Mouse (Mus musculus) granulocyte monocyte progenitor cell, adult 5-6 weeks (primary cell): Measurements from ENCODE around the gene Gabarap. TPM values are rescaled to one million over a fixed set of nuclear protein-coding genes. Genes with fewer than 3 reads are reported as not detected.

Experiments
- ATAC-seq: replicated peaks from 2 replicates; pipeline ENCODE4 v1.8.0; 2016; ENCODE audit warnings: mild to moderate bottlenecking, moderate TSS enrichment, inconsistent platforms; ENCODE audit not compliant: poor library complexity, severe bottlenecking
- total RNA-seq, 2 experiments: library from RNA; stranded (forward) in 1 of 2; stranded (reverse) in 1 of 2; fragments of 200-712, 200-1000 nt in 1 of 2; fragments of >200 nt in 1 of 2; fragmentation: Nextera tagmentation in 1 of 2; gene quantifications; 2 replicates each; pipeline ENCODE4 v1.2.3; 2014 to 2017

Gabarap gene
- total RNA-seq, 2 experiments from 2014 or later = 239 to 367 TPM

DNA sequence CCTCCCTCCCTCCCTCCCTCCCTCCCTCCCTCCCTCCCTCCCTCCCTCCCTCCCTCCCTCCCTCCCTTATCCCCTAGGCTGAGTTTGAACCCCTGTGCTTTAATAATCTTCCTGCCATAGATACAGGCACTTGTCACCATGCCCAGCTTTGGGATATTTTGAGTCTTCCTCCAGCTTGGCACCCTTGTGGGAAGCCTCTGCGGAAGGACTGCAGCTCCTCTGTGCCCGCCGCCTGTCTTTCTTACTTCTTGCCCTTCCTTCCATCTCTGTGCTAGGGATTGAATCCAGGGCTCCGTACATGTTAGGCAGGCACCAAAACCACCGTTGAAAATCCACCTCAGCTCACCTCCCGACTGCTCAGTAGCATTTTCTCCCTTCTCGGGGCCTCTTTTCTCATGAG is 49.2 kb downstream of the Gabarap start:
- no peak for ATAC-seq

DNA sequence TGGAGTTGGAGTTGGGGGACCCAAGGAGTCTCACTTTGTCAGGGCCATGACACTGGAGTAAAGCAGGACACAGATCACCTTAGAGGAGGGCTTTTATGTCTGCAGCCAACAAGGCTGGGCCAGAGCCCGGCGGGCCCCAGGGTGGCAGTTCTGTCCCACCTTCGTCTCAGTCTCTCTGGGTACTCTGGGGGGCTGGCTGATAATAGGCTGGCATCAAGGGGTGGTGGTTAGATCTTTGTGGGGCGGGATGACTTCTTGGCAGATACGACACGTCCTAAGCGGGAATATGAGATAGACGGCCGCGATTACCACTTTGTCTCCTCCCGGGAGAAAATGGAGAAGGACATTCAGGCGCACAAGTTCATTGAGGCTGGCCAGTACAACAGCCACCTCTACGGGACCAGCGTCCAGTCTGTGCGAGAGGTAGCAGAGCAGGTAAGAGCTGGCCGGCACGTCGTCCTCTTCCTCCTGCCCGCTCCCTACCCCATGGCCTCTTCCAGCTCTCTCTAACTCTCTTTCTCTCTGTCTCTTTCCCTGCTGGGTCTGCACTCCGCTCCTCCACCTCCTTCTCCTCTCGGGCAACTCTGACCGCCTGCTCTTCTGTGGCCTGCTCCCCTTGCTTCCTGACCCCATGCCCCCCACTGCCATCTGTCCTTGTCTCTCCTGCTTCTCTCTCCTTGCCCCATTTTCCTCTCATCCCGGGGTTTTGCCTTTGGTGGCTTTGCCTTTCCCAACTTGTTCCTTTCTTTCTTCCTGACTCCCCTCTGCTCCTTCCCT is 51.6 kb downstream of the Gabarap start:
- ATAC-seq = no peak

DNA sequence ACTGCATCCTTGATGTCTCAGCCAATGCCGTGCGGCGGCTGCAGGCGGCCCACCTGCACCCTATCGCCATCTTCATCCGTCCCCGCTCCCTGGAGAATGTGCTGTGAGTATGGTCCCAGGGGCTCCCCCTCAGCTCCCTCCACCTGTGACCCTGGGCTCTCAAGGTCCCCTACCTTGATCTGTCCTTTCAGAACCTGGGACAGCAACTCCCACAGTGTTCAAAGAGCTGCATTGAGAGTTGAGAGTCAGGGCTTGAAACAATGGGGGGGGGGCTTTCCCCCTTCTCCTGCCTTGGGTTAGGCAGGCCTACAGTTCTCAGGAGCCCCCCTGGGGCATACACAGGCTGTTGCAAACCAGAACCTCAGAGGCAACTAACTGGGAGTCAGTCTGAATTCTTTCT is 52.7 kb downstream of the Gabarap start:
- no peak for ATAC-seq

Other genes starting within 250 kb of the Gabarap start
Only the 30 nearest of the 39 such genes appear.
- not detected in 2 replicates for gene Chrnb1, start 195.2 kb upstream of the Gabarap start, total RNA-seq (2014; fragmentation: Nextera tagmentation)
- gene Chrnb1, start 195.2 kb upstream of the Gabarap start, total RNA-seq (2017) = 0.82 TPM in 1 of 2 replicates, not detected in the other
- 1.6 and 2.9 TPM in 2 replicates for gene Fgf11, start 189.3 kb upstream of the Gabarap start, total RNA-seq (2014; fragmentation: Nextera tagmentation)
- not detected in 2 replicates for gene Fgf11, start 189.3 kb upstream of the Gabarap start, total RNA-seq (2017)
- not detected in 2 replicates for gene Tmem102, start 185.5 kb upstream of the Gabarap start, total RNA-seq (2014; fragmentation: Nextera tagmentation)
- gene Tmem102, start 185.5 kb upstream of the Gabarap start, total RNA-seq (2017) = not detected in 2 replicates
- not detected in 2 replicates for gene Gm39566, start 175.8 kb upstream of the Gabarap start, total RNA-seq (2014; fragmentation: Nextera tagmentation)
- not detected in 2 replicates for gene Gm39566, start 175.8 kb upstream of the Gabarap start, total RNA-seq (2017)
- not detected in 2 replicates for gene Spem2, start 172.7 kb upstream of the Gabarap start, total RNA-seq (2014; fragmentation: Nextera tagmentation)
- not detected in 2 replicates for gene Spem2, start 172.7 kb upstream of the Gabarap start, total RNA-seq (2017)
- gene Spem1, start 169.0 kb upstream of the Gabarap start, total RNA-seq (2014; fragmentation: Nextera tagmentation) = not detected in 2 replicates
- gene Spem1, start 169.0 kb upstream of the Gabarap start, total RNA-seq (2017) = not detected in 2 replicates
- gene Nlgn2, start 153.4 kb upstream of the Gabarap start, total RNA-seq (2014; fragmentation: Nextera tagmentation) = 13.5 and 33.1 TPM in 2 replicates
- 4.0 and 7.4 TPM in 2 replicates for gene Nlgn2, start 153.4 kb upstream of the Gabarap start, total RNA-seq (2017)
- gene Tmem256, start 152.6 kb upstream of the Gabarap start, total RNA-seq (2014; fragmentation: Nextera tagmentation) = 294 and 359 TPM in 2 replicates
- 118 and 164 TPM in 2 replicates for gene Tmem256, start 152.6 kb upstream of the Gabarap start, total RNA-seq (2017)
- 108 and 109 TPM in 2 replicates for gene Plscr3, start 144.8 kb upstream of the Gabarap start, total RNA-seq (2014; fragmentation: Nextera tagmentation)
- 24.9 and 25.2 TPM in 2 replicates for gene Plscr3, start 144.8 kb upstream of the Gabarap start, total RNA-seq (2017)
- 0.60 TPM in 1 of 2 replicates, not detected in the other for gene Tnk1, start 132.4 kb upstream of the Gabarap start, total RNA-seq (2014; fragmentation: Nextera tagmentation)
- gene Tnk1, start 132.4 kb upstream of the Gabarap start, total RNA-seq (2017) = not detected in 2 replicates
- not detected in 2 replicates for gene Tmem95, start 113.1 kb upstream of the Gabarap start, total RNA-seq (2014; fragmentation: Nextera tagmentation)
- not detected in 2 replicates for gene Tmem95, start 113.1 kb upstream of the Gabarap start, total RNA-seq (2017)
- gene Kctd11, start 109.7 kb upstream of the Gabarap start, total RNA-seq (2014; fragmentation: Nextera tagmentation) = 0.41 and 4.2 TPM in 2 replicates
- gene Kctd11, start 109.7 kb upstream of the Gabarap start, total RNA-seq (2017) = 1.1 and 2.6 TPM in 2 replicates
- gene Acap1, start 95.6 kb upstream of the Gabarap start, total RNA-seq (2014; fragmentation: Nextera tagmentation) = 52.4 and 65.1 TPM in 2 replicates
- gene Acap1, start 95.6 kb upstream of the Gabarap start, total RNA-seq (2017) = 47.0 and 50.7 TPM in 2 replicates
- 1.3 and 3.5 TPM in 2 replicates for gene 2810408A11Rik, start 90.2 kb upstream of the Gabarap start, total RNA-seq (2014; fragmentation: Nextera tagmentation)
- gene 2810408A11Rik, start 90.2 kb upstream of the Gabarap start, total RNA-seq (2017) = 3.6 and 6.4 TPM in 2 replicates
- gene Neurl4, start 90.1 kb upstream of the Gabarap start, total RNA-seq (2014; fragmentation: Nextera tagmentation) = 32.0 and 38.9 TPM in 2 replicates
- gene Neurl4, start 90.1 kb upstream of the Gabarap start, total RNA-seq (2017) = 20.7 and 27.5 TPM in 2 replicates
- gene Gps2, start 77.3 kb upstream of the Gabarap start, total RNA-seq (2014; fragmentation: Nextera tagmentation) = 71.5 and 99.8 TPM in 2 replicates
- 47.1 and 58.2 TPM in 2 replicates for gene Gps2, start 77.3 kb upstream of the Gabarap start, total RNA-seq (2017)
- gene Eif5a, start 69.2 kb upstream of the Gabarap start, total RNA-seq (2014; fragmentation: Nextera tagmentation) = 1,453 and 1,476 TPM in 2 replicates
- gene Eif5a, start 69.2 kb upstream of the Gabarap start, total RNA-seq (2017) = 890 and 976 TPM in 2 replicates
- not detected in 2 replicates for gene Ybx2, start 55.3 kb upstream of the Gabarap start, total RNA-seq (2014; fragmentation: Nextera tagmentation)
- gene Ybx2, start 55.3 kb upstream of the Gabarap start, total RNA-seq (2017) = 2.1 TPM in 1 of 2 replicates, not detected in the other
- gene Slc2a4, start 43.0 kb upstream of the Gabarap start, total RNA-seq (2014; fragmentation: Nextera tagmentation) = not detected in 2 replicates
- not detected in 2 replicates for gene Slc2a4, start 43.0 kb upstream of the Gabarap start, total RNA-seq (2017)
- not detected in 2 replicates for gene Cldn7, start 26.4 kb upstream of the Gabarap start, total RNA-seq (2014; fragmentation: Nextera tagmentation)
- gene Cldn7, start 26.4 kb upstream of the Gabarap start, total RNA-seq (2017) = not detected in 2 replicates
- 191 and 254 TPM in 2 replicates for gene Ctdnep1, start 10.0 kb upstream of the Gabarap start, total RNA-seq (2014; fragmentation: Nextera tagmentation)
- 19.3 and 23.8 TPM in 2 replicates for gene Ctdnep1, start 10.0 kb upstream of the Gabarap start, total RNA-seq (2017)
- gene Elp5, start 8.6 kb upstream of the Gabarap start, total RNA-seq (2014; fragmentation: Nextera tagmentation) = 59.4 and 70.0 TPM in 2 replicates
- gene Elp5, start 8.6 kb upstream of the Gabarap start, total RNA-seq (2017) = 58.2 and 77.5 TPM in 2 replicates
- 41.7 and 45.8 TPM in 2 replicates for gene Phf23, start 4.6 kb downstream of the Gabarap start, total RNA-seq (2014; fragmentation: Nextera tagmentation)
- gene Phf23, start 4.6 kb downstream of the Gabarap start, total RNA-seq (2017) = 30.2 and 32.3 TPM in 2 replicates
- 4.6 and 24.5 TPM in 2 replicates for gene Dvl2, start 9.5 kb downstream of the Gabarap start, total RNA-seq (2014; fragmentation: Nextera tagmentation)
- 16.1 and 18.0 TPM in 2 replicates for gene Dvl2, start 9.5 kb downstream of the Gabarap start, total RNA-seq (2017)
- gene Acadvl, start 24.3 kb downstream of the Gabarap start, total RNA-seq (2014; fragmentation: Nextera tagmentation) = 39.7 and 55.8 TPM in 2 replicates
- 40.3 and 42.1 TPM in 2 replicates for gene Acadvl, start 24.3 kb downstream of the Gabarap start, total RNA-seq (2017)
- 11.4 and 12.3 TPM in 2 replicates for gene Dlg4, start 25.8 kb downstream of the Gabarap start, total RNA-seq (2014; fragmentation: Nextera tagmentation)
- gene Dlg4, start 25.8 kb downstream of the Gabarap start, total RNA-seq (2017) = 1.3 and 3.5 TPM in 2 replicates
- not detected in 2 replicates for gene Asgr1, start 62.9 kb downstream of the Gabarap start, total RNA-seq (2014; fragmentation: Nextera tagmentation)
- gene Asgr1, start 62.9 kb downstream of the Gabarap start, total RNA-seq (2017) = not detected in 2 replicates
- 3.9 TPM in 1 of 2 replicates, not detected in the other for gene Asgr2, start 101.5 kb downstream of the Gabarap start, total RNA-seq (2014; fragmentation: Nextera tagmentation)
- gene Asgr2, start 101.5 kb downstream of the Gabarap start, total RNA-seq (2017) = not detected in 2 replicates
- gene Mgl2, start 139.2 kb downstream of the Gabarap start, total RNA-seq (2014; fragmentation: Nextera tagmentation) = 11.3 and 13.2 TPM in 2 replicates
- gene Mgl2, start 139.2 kb downstream of the Gabarap start, total RNA-seq (2017) = 36.5 and 37.9 TPM in 2 replicates
- 6.9 and 11.3 TPM in 2 replicates for gene Clec10a, start 165.1 kb downstream of the Gabarap start, total RNA-seq (2014; fragmentation: Nextera tagmentation)
- 9.8 and 13.9 TPM in 2 replicates for gene Clec10a, start 165.1 kb downstream of the Gabarap start, total RNA-seq (2017)